Mouse (Mus musculus) gonadal fat pad, adult 2 months (tissue): ENCODE data around the gene Gm1330. TPM values are rescaled to one million over a fixed set of nuclear protein-coding genes. Genes with fewer than 3 reads are reported as not detected.
"Not testable (repeated sequence)": the region's sequence is repeated elsewhere in the genome, so short reads cannot be mapped to it uniquely, and the experiment has no call there.

Experiments
- DNase-seq: peaks from one replicate; pipeline ENCODE4 v3.0.0-alpha.2; 2012; ENCODE audit warnings: low read depth
- polyA plus RNA-seq: library from polyadenylated mRNA; depleted of rRNA; stranded (reverse); fragments of >200 nt; gene quantifications from 2 replicates; pipeline ENCODE4 v1.2.3, GENCODE M21; 2012; rRNA removed

Gene Gm1330
- polyA plus RNA-seq = not detected in 2 replicates

- DNase-seq = no peak
These were observed at the start of gene Gm1330 for GRCm38 (mm10) chr2:149003151-149003550. Gene Gm1330 (minus strand): TSS chr2:149003251.

- DNase-seq = not testable (repeated sequence)
These were observed 14.1 kb upstream of the Gm1330 start, which contains the start of gene Gm10750 for GRCm38 (mm10) chr2:149017137-149017536. Gene Gm10750 (minus strand): TSS chr2:149017237.

DNA sequence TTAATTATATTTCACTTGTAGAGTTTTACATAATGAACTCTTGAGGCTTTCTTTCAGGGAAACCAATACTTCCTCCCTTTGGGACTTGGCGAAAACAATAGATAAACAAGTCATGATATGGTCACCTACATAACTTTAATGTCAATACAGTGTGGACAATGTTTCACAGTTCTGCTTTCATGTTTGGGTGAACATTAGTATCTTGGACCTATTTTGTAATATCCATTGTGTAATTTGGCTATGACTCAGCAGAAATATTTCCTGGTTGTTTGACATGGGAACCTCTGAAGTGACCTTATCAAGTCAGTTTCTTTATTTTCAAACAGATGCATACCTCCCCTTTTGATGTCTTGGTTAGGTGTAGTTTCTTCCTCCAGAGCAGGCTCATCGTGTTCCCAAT lies 1.8 kb upstream of the Gm1330 start:
- DNase-seq = no peak

- no peak for DNase-seq
These were observed 7.9 kb downstream of the Gm1330 start for GRCm38 (mm10) chr2:148995133-148995532.

Other genes starting within 250 kb of the Gm1330 start
- 655 and 970 TPM in 2 replicates for gene Cst11, start 231.8 kb downstream of the Gm1330 start, polyA plus RNA-seq
- 0.60 TPM in 1 of 2 replicates, not detected in the other for gene 8030411F24Rik, start 221.2 kb downstream of the Gm1330 start, polyA plus RNA-seq
- 188 and 311 TPM in 2 replicates for gene Cst12, start 213.9 kb downstream of the Gm1330 start, polyA plus RNA-seq
- gene Cst8, start 204.5 kb downstream of the Gm1330 start, polyA plus RNA-seq = 550 and 654 TPM in 2 replicates
- gene Cst13, start 183.2 kb downstream of the Gm1330 start, polyA plus RNA-seq = 0.23 TPM in 1 of 2 replicates, not detected in the other
- gene Cst9, start 168.1 kb downstream of the Gm1330 start, polyA plus RNA-seq = 0.24 TPM in 1 of 2 replicates, not detected in the other
- 2,481 and 2,782 TPM in 2 replicates for gene 9230104L09Rik, start 138.2 kb downstream of the Gm1330 start, polyA plus RNA-seq
- 1,716 and 1,883 TPM in 2 replicates for gene Cst3, start 127.6 kb downstream of the Gm1330 start, polyA plus RNA-seq
- gene Gm10750, start 14.0 kb upstream of the Gm1330 start, polyA plus RNA-seq = not detected in 2 replicates